Mouse (Mus musculus): ENCODE data around the gene Vwa5b2.
A peak's percentile ranks its signal among the peaks of the same experiment; 100 is the strongest.

Vwa5b2 gene

DNA sequence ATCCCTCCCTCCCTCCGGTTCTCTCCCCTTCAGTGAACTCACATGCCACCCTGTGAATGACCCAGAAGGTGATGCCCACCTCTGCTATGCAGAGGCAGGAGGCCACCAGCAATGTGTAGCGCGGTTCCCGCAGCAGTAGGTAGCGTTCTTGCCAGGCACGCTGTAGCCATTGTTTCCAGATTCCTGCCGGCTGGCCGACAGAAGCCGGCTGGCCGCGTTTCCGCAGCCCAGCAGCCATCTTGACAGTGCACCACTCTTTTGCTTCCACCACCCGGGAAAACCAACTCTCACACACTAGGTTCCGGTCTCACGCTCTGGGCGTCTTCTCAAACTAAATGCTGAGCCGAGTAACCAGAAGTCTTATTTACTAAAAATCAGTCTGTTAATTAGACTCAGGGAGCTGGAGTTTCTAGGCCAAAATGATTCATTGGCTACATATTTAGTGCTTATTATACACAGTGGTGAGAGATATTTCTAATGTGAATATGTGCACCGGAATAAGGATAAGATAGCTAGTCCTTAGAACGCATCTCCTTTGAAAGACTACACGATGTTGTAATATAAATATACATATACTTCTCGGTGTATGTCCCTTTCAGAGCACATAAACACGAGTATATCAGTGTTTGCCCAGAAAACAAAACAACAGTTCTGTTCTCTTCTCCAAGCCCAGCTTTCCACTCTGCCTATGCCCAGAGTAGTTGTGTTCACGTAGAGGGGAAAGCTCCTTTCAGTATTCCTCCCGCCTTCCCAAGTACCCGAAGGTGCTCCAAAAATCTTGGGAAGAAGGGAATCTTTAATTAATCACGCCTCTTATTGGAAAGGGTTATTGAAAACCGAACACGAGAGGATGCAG lies 21.5 kb downstream of the Vwa5b2 start:
- peak; percentile 91 for DNase-seq (ENCODE audit: low read depth)

DNA sequence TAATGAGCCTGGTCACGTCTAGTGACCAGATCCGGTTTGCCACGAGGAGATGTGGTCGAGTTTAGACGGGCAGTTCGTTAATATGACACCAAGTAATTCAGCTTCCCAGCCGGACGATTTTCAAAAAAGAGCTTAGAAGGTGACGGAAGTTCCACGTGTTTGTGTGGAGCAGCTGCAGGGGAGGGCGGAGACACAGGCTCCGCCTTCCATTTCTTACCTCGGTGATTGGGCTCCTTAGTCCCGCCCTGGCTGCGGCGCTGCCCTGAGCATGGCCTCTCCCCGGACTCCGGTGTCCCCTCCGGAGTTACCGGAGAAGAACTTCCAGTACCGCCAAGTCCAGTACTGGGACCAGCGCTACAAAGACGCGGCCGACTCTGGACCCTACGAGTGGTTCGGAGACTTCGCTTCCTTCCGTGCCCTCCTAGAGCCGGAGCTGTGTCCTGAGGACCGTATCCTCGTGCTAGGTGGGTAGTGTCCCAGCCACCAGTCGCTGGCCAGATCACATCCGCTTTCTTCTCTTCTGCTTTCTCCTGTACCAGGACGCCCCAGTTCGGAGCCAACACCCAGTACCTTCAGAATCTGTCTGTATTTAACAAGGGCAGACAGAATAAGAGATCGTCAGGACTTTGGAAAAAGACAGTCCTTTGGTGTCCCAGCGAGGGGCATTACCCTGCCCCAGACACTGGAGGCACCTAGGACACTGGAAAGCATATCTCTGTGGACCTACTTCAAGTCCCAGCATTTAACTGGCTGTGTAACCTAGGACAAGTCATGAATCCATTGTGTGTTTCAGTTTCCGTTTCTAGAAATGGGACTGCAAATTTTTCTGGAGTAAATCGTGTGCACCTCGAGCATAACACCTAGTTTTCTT lies 22.3 kb downstream of the Vwa5b2 start, which contains the start of the genes Eef1akmt4, Gm49333 and Alg3:
TSS of gene Eef1akmt4 (plus strand) at position 237 of the 871 bp plus-strand sequence.
TSS of gene Gm49333 (plus strand) at position 254 of the 871 bp plus-strand sequence.
TSS of gene Alg3 (minus strand) at position 379 of the 871 bp plus-strand sequence.
- peak; percentile 91 for DNase-seq (ENCODE audit: low read depth)

DNA sequence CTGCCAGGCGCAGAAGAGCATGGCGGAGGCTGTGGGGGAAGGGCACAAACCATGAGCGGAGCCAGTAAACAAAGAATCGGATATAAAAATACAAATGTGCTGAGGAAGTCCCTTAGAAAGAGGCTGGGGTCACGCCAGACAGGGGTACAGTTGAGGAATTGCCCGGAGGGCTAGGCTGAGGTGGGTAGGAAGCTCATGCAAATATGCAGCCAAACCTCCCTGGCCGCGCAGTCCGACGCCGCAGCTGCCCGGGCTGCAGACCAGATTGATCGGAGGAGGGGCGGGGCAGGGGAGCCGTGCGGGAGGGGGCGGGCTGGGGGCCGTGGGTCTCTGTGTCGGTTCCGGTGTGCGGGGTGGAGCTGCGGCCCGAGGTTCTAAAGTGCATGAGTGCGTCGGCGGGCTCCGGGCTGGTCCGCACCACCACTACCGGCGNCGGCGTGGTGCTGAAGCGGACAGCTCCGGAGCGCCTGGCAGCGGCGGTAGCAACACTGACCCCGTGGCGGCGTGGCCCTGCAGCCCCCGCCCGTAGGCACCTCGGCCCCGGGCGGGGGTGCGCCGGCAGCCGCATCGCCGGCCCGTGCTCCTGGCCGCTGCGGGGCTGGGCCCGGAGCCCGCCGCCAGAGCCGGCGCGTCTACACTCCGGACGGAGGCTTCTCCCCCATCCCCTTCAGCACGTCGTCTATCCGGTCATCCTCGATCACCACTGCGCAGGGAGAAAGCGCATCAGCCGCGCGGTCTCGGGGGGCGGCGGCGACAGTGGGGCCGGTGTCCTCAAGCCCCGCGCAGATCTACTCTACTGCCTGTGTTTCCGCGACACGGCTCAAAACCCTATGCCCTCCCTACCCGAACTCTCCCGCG lies 30.5 kb downstream of the Vwa5b2 start:
- DNase-seq (ENCODE audit: low read depth), result peak; percentile 30

DNA sequence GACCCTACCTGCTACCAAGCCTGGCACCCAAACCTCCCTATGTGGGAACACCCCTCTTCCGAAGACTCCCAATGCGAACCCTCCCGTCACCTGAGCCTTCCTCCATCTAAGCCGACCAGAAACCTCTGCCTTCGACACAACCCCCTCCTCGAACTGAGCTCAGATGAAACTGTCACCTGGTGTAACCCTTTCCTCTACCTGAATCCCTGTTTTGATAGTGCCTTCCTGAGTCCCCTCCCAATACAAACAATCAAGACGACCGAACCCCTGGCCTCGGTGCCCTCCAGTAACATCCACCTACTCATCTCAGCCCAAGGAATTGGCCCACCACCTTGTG lies 31.1 kb downstream of the Vwa5b2 start:
- peak; percentile 24 for DNase-seq (ENCODE audit: low read depth)

DNA sequence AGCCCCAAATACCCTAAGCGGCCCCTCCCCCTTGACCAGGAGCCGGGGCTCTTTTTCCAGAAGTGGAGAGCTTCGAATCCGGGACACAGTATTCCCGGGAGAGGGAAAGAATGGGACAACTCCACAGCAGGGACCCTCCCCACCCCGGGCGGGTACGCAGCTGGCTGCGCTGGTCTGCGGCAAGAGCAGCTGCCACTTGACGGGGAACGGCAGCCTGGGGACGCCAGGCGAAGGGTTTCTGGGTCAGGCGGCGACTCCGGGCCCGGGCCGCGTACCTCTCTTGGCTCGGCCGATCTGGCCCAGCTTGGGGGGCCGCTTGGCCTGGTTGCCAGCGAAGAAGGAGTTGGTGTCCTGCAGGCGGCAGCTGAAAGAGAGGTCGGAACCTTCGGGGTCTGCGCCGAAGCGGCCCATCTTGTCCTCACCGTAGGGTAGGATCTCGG lies 31.5 kb downstream of the Vwa5b2 start:
- DNase-seq (ENCODE audit: low read depth), result peak; percentile 33

DNA sequence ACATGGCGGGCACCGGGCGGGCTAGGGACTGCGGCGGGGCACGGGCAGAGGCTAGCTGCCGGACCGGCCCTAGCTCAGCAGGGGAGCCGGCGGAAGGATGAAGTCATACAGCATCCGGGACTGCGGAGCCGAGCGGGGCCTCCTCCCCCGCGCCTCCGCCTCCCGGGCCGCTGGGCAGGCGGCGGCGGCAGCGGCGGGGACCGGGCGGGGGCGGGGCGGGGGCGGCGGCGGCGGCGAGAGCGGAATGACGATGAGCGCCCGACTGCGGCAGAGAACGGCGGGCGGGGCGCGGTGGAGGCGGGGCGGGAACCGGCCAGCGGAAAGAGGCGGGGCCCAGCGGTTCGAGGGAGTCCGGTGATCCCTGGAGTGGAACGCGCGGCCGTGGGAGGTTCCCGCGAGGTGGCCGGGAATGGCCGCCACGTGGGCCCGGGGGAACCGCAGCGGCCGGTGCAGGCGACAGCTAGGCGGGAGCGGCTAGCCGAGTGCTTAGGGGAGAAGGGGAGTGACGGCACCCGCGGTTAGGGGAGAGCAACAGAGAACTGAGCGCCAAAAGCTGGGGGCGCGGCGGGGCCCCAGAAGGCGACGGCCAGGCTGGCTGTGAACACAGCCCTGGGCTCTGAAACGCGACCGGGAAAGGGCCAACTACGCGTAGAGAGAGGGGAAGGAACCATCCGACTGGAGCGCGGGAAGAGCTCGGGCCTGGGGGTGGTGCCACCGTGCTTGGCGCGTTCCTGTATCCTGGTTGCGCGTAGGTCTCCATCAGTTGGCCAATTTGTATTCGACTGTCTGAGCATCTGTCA lies 32.1 kb downstream of the Vwa5b2 start, which contains the start of gene Camk2n2:
TSS of gene Camk2n2 (minus strand) at position 97 of the 800 bp plus-strand sequence.
- no peak for DNase-seq (ENCODE audit: low read depth)

DNA sequence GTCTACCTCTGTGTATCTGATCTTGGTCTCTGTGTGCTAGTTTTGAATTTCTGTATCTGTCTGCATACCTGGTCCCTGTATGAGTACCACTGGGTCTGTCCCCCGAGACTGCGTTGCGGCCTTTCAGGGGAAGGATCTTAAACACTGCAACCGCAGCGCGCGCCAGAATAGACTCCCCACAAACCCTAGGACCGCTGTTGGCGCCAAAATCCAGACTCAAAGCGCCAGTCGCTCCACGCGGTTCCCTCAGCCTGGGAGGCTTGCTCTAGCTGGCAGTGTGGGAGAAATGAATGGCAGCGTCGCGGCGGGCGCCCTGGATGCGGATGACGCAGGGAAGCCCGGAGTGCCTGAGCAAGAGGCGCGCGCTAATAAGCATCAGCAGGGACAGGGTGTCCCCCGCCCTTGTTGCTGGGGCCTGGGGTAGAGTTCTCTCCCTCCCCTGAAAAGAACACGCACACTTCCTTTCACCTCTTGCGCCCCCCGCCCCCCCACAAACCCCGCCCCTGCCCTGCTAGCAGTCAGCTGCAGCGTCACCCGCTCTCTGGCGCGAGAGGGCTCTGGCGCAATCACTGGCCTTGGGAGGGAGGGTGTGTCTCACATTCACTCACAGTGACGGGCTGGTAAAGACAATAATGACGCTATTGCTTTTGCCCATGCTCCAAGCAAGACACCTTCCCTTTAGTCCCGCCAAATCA lies 32.9 kb downstream of the Vwa5b2 start:
- DNase-seq (ENCODE audit: low read depth), result peak; percentile 44

DNA sequence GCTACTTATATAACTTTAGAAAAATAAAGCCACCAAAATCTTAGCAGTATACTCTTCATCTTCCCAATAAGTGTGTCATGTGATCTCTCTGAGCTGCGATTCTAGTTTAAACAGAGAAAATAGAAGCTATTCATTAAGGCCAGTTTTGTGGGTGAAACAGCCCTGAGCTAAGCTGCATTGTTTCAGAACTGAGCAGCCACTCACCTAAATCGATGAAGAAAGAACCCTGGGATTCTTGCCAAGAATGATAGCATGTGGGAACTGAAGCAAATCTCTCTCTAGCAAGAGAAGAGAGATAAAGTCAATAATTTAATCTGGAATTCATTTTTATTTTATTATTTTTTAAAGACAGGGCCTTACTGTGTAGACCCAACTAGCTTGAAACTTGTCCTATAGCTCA lies 33.9 kb downstream of the Vwa5b2 start:
- DNase-seq (ENCODE audit: low read depth), result no peak

DNA sequence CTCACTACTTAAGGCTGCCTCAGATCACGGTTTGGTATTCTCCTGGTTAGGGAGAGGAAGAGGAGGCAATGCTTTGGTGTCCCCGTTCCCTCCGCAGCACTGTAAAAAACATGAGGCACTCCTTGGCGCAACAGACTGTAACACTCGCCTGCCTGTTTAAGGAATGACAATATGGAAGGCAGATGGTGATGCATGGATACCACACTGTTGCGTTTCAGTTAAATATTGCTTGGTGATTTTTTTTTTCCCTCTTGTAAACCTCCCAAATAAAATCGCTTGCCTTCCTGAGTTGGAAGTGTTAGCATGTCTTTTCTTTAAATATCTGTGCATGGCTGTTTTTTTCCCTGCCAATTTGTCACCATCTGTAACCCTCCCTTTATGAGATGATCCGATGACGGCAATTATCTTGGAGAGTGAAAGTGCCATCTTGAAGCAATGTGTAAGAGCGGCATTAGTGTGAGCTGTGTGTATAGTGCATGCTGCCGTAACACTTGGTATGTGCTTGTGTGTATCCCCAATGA lies 39.7 kb downstream of the Vwa5b2 start:
- DNase-seq (ENCODE audit: low read depth), result no peak

DNA sequence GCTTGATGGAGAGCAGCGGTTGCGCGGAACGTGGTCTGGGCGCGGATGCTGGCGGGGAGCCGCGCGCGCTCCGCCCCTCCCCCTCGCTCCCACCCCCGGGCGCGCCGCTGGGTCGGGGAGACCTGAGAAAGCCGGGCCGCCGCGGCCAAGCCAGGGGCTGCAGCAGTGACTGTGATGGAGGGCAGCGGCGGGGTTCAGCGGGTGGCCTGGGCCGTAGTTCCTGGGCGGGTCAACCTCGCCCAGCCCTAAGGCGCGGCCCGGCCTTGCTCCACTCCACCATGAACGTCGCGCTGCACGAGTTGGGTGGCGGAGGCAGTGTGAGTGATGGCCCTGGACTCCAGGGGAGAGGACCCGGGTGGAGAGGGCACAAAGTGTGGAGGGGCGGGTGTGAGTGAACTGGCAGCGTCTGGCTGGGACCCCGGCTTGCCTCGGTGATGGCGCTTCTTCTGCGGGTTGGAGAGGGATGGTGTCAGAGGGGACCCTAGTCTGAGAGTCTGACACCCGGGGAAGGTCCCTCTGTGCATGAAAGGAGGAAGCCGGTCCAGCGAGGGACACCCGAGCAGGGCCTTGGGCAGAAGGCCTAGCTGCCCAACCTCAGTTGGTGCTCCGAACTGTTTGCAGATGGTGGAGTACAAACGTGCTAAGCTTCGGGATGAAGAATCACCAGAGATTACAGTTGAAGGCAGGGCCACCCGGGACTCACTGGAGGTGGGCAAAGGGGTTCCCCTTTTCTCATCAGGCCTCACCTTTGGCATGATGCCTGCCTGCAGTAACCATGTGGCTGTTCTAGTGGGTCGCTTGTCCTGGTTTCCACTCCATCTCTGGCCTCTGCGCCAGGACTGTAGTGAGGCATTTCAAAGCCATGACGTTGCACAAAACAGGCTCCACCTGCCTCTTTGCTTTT lies 40.7 kb downstream of the Vwa5b2 start, which contains the start of gene Ece2:
TSS of gene Ece2 (plus strand) at position 98 of the 904 bp plus-strand sequence.
- no peak for DNase-seq (ENCODE audit: low read depth)

DNA sequence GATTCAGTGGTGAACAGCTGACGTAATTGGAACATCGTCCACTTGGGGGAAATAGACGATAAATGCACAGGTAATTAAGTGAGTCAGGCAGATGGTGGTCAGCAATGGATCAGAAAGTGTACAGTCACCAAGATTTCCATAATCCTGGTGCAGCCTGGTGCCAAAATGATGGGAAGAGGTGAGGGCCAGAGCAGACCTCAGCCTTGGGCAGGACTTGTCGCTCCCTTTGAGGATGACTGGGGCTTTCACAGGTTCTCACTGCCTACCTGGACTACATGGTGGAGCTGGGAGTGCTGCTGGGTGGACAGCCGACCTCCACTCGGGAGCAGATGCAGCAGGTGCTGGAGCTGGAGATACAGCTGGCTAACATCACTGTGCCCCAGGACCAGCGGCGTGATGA lies 48.1 kb downstream of the Vwa5b2 start:
- DNase-seq (ENCODE audit: low read depth), result no peak

DNA sequence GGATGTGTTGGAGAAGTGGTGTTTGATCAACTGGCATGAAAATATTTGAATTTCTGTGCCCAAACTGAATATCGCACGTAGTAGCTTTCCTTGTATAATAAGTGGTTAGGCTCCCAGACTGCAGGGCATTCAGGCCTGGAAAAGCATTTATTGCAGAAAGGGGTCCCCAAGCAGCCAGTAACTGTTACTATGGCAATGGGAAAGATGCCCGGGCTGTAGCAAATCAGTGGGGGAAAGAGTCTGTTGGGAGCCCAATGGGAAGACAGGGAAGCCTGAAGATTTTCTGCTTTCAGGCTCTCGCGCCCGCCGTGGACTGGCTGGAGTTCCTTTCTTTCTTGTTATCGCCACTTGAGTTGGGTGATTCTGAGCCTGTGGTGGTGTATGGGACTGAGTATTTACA lies 49.1 kb downstream of the Vwa5b2 start:
- no peak for DNase-seq (ENCODE audit: low read depth)

DNA sequence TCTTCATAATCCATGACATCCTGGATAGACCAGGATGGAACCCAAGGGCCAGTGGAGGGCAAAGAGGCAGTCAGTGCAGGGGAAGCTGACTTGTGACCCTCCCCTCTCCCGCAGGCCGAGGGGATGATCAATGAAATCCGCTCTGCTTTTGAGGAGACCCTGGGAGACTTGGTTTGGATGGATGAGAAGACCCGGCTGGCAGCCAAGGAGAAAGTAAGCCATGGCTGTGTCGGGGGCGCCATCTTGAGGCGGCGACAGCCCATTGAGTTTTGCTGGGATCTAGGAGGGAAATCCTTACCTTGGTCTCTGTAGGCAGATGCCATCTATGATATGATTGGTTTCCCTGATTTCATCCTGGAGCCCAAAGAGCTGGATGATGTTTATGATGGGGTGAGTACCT lies 52.9 kb downstream of the Vwa5b2 start:
- DNase-seq (ENCODE audit: low read depth), result peak; percentile 58

DNA sequence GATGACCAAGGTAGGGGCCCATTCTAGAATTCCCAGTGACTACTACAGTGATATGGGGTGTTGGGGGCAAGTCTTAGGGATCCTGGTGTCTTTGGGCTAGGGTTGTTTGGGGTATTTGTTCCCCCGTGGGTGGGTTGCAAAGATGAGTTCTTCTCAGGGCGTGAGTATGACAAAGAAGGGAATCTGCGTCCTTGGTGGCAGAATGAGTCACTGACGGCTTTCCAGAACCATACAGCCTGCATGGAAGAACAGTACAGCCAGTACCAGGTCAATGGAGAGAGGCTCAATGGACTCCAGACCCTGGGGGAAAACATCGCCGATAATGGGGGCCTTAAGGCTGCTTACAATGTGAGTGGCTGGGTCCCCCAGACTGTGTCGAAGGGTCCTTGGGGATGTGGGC lies 54.6 kb downstream of the Vwa5b2 start:
- no peak for DNase-seq (ENCODE audit: low read depth)

DNA sequence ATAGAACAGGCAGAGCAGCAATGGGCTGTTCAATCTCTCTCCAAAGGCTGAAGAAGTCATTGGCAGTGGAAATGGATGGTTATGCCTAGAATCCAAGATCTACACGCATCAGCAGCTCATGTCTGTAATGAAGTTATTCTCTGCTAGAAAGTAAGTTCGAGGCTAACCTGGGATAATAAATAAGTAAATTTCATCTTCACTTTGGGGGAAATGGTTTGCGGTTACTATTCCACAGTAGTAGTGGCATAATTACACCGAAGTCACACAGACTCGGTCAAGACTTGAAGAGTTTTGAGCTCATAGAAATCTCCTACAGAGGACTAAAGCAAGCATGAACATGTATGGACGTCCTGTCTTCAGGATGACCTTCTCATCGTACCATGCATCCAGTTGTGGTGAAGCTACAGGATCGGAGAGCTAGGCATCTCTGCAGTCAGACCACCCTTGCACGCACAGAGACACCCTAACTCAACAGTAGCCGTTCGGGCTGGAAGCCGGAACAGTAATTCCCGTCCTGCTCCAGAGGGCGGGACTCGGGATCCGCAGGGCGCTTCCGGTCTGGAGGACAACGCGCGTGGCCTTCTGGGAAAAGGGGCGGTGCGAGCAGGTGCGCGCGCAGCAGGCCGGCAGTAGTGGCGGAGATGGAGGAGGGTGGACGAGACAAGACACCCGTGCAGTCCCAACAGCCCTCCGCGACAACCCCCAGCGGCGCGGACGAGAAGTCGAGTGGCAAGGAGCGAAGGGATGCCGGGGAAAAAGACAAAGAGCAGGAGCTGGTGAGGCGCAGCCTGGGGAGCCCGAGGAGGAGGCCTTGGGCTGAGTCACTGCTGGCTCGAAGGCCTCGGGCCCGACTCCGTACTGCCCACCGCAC lies 62.0 kb downstream of the Vwa5b2 start, which contains the start of gene Psmd2:
TSS of gene Psmd2 (plus strand) at position 577 of the 871 bp plus-strand sequence.
- peak; percentile 91 for DNase-seq (ENCODE audit: low read depth)

DNA sequence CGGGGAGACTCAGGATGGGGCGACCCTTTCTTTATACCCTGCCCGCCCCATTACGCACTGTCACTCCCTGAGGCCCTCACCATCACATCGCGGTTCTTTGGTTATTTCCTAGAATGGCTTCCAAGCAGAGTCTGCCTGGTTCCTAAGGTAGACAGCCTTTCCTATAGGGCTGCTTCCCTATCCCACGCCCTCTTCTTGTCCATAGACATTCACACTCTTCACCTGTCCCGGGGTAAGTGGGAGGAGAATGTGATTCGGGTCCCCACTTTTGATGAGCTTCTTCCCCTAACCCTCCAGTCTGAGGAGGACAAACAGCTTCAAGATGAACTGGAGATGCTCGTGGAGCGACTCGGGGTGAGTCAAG lies 62.7 kb downstream of the Vwa5b2 start:
- no peak for DNase-seq (ENCODE audit: low read depth)

DNA sequence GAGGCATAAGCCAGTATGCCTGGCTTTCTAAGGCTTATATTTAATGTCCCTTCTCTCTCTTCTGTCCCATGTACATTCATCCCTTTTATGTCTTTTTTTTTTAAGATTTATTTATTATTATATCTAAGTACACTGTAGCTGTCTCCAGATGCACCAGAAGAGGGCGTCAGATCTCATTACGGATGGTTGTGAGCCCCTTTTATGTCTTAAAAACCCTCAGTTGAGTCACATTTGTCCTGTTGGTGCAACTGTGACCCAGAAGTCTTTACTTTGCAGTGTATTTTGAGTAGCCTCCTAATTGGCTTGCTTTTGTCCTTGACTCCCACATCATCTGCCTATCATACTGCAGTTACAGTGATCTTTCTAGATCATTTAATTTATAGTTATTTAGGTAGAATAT lies 64.0 kb downstream of the Vwa5b2 start:
- no peak for DNase-seq (ENCODE audit: low read depth)
